Mouse (Mus musculus) brain, embryonic 14.5 days (tissue): ENCODE measurements around the gene C2cd4a. TPM values are rescaled to one million over a fixed set of nuclear protein-coding genes. Genes with fewer than 3 reads are reported as not detected.

Experiments used
- DNase-seq: peaks from one replicate; pipeline ENCODE4 v3.0.0-alpha.2; 2011; ENCODE audit warnings: low read depth
- CTCF ChIP-seq: fragments of 200-500 bp; IDR thresholded peaks from 2 replicates; pipeline ENCODE4 v1.5.1; 2012; ENCODE audit warnings: inconsistent platforms, mild to moderate bottlenecking, moderate library complexity, borderline replicate concordance; ENCODE audit not compliant: insufficient read depth, insufficient read length; ENCODE audit errors: extremely low read depth
- POLR2A ChIP-seq: fragments of 200-500 bp; IDR thresholded peaks from 2 replicates; pipeline ENCODE4 v1.6.1; 2012; ENCODE audit warnings: mild to moderate bottlenecking, inconsistent platforms, borderline replicate concordance; ENCODE audit not compliant: poor library complexity, insufficient read depth, insufficient read length, severe bottlenecking; ENCODE audit errors: extremely low read depth
- polyA plus RNA-seq: library from polyadenylated mRNA; depleted of rRNA; stranded (reverse); fragments of >200 nt; gene quantifications from 2 replicates; pipeline ENCODE4 v1.2.3, GENCODE M21; 2012

Gene C2cd4a
- polyA plus RNA-seq, 1 experiment: 0.52 TPM

- TF ChIP-seq POLR2A (no peak), CTCF (peak; percentile 29; the same call in 1 of the 2 replicates)
- DNase-seq: no peak
These were observed 19.0 kb upstream of the C2cd4a start for GRCm38 (mm10) chr9:67851150-67851549.

DNA sequence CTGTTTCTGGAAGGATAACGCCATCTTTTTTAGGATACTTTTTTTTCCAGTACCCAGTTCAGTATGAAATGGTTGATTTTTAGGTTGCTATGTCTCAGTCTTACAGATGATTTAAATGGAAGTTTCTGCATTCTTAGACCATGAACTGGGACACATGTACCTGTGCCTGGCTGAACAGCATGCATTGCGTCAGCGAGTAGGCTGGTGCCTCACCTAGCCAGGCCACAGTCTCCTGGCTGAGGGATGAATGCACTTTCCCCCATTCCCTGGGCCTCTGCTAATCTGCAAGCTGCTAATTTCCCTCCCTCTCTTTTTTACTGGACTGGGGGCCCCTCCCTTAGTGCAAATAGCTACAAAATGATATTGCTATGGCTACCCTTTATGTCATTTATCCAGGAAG lies 17.7 kb upstream of the C2cd4a start:
- no peak for DNase-seq
- TF ChIP-seq CTCF (no peak), POLR2A (no peak)

GRCm38 (mm10) chr9:67849397-67849796 lies 17.3 kb upstream of the C2cd4a start:
- no peak for TF ChIP-seq POLR2A
- TF ChIP-seq CTCF: no peak
- DNase-seq: no peak

GRCm38 (mm10) chr9:67847606-67848005 lies 15.5 kb upstream of the C2cd4a start:
- DNase-seq: no peak
- TF ChIP-seq POLR2A: no peak
- no peak for TF ChIP-seq CTCF

GRCm38 (mm10) chr9:67846089-67846488 lies 14.0 kb upstream of the C2cd4a start:
- DNase-seq: no peak
- TF ChIP-seq CTCF (no peak; the same call in 1 of the 2 replicates), POLR2A (no peak)

- TF ChIP-seq CTCF: no peak
- TF ChIP-seq POLR2A: no peak
- no peak for DNase-seq
These were observed 13.5 kb upstream of the C2cd4a start for GRCm38 (mm10) chr9:67845648-67846047.

DNA sequence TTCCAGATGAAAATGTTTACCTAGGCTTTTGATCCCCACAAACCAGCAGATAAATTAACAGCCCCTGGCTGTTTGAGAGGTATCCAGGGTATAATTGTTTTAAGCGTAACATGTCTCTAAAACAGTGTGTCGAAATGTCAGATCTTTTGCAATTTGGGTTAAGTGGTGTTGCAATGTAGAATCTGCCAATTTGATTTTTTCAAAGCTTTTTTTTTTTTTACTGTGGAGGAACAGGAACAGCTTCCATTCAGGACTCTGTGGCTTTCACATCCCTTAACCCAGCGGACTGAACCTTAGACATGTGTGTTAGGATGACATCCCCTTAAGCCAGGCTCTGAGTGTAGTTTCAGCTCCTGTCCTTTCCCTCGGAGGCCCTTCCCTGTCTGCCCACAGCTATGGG lies 12.9 kb upstream of the C2cd4a start:
- TF ChIP-seq CTCF: no peak
- TF ChIP-seq POLR2A: no peak
- DNase-seq: no peak

GRCm38 (mm10) chr9:67842797-67843196 lies 10.7 kb upstream of the C2cd4a start:
- TF ChIP-seq CTCF (no peak), POLR2A (no peak)
- no peak for DNase-seq

- DNase-seq: peak; percentile 93
- TF ChIP-seq CTCF (no peak), POLR2A (peak; percentile 9; the same call in 1 of the 2 replicates)
These were observed 8.1 kb upstream of the C2cd4a start, which contains the start of gene Vps13c for GRCm38 (mm10) chr9:67839981-67840859. Vps13c (plus strand) TSS chr9:67840396.

- DNase-seq: no peak
These were observed 5.2 kb upstream of the C2cd4a start for GRCm38 (mm10) chr9:67837311-67837710.

DNA sequence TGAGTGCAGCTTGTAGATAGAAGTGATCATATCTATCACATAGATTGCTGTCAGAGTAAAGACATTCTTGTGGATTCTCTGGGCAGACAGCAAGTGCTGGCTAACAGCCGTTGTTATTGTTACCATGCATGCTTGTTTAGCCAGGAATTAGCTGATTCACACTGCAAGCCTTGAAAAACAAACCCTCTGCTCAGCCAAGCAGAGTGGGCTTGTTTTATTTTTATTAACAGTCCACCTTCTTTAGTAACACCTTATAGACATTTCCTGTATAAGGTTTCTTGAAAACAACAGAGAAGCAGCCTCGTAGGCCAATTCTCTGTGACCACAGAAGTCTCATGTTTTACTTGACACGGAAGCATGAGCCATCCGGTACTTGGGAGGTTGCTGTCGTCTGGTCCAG lies 2.4 kb upstream of the C2cd4a start:
- DNase-seq: no peak
- TF ChIP-seq POLR2A (no peak), CTCF (no peak)

More at GRCm38 (mm10) chr9:67837311-67837710, 5.2 kb upstream of the C2cd4a start:
- TF ChIP-seq CTCF (no peak), POLR2A (no peak)
